Mouse (Mus musculus): ENCODE results near the gene Gm28053.
"Not testable (repeated sequence)": the region's sequence is repeated elsewhere in the genome, so short reads cannot be mapped to it uniquely, and the experiment has no call there.

Gm28053 gene

DNA sequence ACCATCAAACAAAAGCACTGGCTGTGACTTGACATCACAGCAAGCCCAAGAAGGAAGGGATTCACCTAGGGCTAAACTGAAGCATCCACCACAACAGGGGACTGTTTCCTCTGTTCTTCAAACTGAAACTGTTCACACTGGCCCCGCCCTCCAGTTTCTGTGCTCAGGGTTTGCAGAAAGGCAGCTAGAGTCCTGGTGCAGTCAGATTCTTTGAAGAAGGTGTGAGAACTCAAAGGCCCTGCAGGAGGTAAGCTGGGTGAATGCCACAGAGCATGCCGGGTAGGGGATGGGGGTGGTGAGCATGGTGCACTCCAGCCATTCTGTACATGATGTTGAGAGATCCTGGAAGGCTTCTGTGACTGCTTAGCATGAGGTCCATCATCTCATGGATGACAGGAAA lies at the start of gene Gm28053, which contains the start of gene Gimap7:
Gene Gm28053 (plus strand): TSS at position 153 of the 400 bp plus-strand sequence.
Gene Gimap7 (plus strand): TSS at position 167 of the 400 bp plus-strand sequence.
- DNase-seq (ENCODE audit: low spot score in 2 of 2): no peak

DNA sequence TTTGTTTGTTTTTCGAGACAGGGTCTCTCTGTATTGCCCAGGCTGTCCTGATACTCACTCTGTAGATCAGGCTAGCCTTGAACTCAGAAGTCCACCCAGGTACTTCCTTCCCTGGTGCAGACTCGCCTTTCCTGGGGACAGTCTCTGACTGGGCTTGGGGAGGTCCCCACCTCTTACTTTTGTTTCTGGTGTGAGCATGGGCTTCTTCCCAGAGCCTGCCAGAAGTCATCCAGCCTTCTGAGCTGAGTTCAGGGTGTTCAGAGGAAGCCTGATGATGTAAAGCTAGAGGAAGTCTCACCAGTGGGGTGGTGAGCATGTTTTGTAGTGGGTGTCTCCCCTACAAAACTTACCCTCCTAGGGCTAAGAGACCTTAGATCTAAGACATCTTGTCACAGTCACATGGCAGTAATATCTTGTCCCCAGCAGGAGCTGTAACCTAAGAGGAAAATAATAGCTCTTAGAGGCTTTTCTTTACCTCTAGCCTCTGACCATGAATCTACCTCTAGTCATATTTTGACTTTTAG lies 48.9 kb upstream of the Gm28053 start:
- DNase-seq (ENCODE audit: low spot score in 2 of 2): no peak

DNA sequence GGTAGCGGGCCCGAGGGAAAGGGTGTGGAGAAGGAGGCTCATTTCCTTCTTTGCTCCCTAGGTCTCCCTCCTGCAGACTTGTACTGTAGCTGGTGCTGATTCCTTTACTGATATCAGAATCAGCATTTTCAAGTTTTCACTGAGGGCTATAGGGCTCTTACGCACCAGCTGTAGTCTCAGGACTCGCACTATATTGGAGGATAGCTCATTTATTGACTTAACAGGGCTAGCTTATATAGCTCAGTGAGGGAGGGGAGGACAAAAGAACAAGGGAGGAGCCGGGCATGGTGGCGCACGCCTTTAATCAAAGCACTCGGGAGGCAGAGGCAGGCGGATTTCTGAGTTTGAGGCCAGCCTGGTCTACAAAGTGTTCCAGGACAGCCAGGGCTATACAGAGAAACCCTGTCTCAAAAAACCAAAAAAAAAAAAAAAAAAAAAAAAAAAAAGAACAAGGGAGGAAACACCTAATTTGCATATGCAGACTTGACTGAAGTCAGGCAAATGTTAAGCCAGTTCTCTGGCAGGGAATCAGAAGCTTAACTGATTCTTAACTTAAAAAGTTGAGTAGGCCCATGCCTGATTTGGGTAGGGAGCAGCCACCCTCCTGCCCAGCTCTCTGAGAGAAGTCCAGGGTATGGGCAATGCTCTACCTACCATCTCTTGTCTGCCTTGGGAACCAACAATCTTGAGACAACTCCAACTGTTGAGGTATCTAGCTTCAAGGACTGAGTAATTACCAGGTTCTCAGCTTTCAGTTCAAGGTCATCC lies 43.9 kb upstream of the Gm28053 start:
- no peak for DNase-seq (ENCODE audit: low spot score in 2 of 2)

DNA sequence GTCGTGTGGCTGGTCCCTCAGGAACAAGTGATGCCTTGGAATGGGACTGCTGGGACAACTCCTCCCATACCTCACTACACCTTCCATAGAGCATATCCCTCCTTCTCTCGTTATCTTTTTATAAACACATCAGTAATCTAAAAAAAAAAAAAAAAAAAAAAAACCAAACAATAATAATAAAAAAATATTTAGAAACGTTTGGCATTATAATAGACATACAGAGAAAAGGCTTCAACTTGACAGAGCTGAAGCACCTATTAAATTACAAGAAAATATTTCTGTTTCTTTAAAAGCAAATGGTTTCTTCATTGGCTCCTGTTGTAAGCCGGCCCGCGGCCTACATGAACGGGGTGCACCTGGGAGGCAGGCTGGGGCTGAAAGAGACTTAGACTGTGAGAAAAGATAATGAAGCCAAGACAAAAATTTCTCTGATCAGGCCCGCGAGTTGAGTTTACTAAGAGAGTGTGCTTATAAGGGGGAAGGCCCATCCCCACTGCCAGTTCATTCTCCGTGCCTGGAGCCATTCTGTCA lies 42.9 kb upstream of the Gm28053 start:
- peak in 1 of 2 experiments; percentile 13 for DNase-seq (ENCODE audit: low spot score in 2 of 2)

DNA sequence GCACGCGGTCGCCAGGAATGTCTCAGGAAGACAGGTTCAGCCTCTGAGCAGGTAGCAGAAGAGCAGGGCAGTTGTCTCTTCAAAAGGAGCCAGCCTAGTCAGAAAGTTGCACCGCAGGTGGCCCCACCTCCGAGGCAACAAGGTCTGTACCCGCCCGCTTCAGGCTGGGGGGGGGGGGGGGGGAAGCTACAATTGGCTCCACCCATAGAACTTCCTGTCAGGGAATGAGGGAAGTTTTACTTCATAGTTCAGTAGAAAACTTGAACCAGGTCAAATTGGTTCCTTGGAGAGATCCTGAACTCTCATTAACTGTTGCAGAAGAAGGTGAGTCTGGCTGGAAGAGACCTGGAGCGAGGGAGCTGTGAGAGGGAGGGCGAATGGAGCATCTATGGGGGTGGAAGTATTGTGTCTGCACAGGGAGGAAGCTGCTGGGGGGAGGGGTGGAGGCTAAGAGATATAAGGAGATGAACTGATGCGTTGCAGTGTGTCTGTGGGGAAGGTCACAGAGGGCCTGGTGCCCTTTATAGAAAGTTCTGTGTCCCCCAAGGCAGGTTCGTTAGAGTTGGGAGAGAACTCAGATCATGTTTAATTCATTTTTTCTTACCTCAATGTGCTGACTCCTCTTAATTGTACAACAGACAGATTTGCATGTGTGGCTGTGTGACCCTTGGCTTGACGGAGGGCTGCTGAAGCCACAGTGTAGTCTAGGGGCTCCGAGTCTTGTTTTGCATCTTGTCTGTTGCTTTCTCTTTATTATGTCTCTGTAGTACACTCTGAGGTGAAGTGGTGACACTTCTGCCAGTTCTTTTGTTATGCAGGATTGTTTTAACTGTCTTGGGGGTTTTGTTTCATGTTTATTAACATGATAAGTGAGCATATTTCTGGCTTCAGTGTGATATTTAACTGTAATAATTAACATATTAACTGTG lies 42.2 kb upstream of the Gm28053 start, which contains the start of gene Gimap9:
Gene Gimap9 (plus strand): TSS at position 199 of the 929 bp plus-strand sequence.
- peak in 1 of 2 experiments; percentile 11 for DNase-seq (ENCODE audit: low spot score in 2 of 2)

DNA sequence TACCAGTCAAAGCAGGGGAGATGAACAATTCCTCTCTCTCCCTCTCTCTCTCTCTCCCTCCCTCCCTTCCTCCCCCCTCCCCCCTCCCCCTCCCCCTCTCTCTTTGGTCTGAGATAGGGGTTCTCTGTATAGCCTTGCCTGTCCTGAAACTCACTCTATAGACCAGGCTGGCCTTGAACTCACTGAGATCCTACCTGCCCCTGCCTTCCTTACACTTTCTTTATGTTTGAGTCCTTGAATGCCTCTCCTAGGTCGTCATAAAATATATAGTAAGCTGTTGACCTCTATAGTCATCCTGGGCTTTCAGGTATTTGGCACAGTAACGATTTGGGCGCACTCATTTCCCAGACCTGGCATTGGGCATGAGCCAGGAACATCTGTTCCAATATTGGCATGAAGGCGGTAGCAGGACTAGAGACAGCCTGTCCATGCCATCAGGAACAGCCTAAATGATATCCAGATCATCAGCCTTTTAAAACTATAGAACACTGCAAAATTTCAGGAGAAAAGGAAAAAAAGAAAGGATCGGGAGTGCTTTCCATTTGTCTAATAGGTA lies 41.5 kb upstream of the Gm28053 start:
- DNase-seq (ENCODE audit: low spot score in 2 of 2): no peak

DNA sequence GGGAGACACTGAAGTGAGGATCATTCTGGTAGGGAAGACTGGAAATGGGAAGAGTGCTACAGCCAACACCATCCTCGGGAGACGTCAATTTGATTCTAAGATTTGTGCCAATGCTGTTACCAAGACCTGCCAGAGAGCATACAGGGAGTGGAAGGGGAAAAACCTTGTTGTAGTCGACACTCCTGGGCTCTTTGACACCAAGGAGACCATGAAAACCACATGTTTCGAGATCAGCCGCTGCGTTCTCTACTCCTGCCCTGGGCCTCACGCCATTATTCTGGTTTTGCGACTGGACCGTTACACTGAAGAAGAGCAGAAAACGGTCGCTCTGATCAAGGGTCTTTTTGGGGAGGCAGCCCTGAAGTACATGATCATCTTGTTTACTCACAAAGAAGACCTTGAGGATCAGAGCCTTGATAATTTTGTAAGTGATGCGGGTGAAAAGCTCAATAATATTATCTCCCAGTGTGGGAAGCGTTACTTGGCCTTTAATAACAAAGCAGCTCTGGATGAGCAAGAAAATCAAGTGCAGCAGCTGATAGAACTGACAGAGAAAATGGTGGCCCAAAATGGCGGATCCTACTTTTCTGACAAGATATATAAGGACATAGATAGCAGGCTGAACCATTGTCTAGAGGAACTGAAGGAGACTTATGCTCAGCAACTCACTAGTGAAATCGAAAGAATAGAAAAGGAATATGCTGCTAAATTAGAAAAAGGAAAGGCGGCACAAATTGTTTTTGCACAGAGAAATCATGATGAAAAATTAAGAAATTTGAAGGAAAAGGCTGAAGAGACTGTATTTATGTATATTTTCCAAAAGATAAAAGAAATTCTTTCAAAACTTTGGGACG lies 40.7 kb upstream of the Gm28053 start:
- no peak for DNase-seq (ENCODE audit: low spot score in 2 of 2)

DNA sequence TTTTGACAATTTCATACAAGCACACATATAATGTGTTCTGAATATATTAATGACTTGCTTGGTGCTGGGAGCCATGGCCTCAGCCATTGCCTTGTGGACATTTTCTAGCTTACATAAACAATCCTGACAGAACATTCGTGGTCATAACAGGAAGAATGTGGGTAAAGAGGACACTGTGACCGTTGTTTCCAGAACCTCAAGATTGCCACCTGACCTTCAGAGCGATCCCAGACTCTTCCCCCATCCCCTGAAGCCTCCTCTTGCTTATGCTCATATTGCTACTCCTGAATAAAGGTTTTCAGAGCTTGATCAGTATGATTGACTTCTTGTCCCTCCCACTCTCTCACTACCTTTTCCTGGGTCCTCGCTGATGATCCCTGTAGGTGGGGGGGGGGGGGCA lies 40.0 kb upstream of the Gm28053 start:
- no peak for DNase-seq (ENCODE audit: low spot score in 2 of 2)

DNA sequence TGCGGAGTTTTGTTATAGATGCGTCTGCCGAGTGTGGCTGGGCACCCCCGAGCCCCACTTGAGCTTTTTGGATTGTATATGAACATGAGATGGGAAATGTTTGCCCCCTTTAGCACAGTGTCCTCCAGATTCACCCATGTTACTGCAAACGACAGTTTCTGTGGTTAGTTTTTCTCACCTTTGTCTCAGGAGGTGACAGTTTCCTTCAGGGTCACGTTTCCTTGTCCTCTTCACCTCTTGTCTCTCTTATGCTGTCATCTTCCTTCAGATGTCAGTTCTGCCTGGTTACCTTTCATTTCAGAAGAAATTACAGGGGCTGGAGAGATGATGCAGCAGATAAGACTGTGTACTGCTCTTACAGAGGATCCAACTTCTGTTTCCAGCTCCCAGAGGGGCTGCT lies 38.7 kb upstream of the Gm28053 start:
- no peak for DNase-seq (ENCODE audit: low spot score in 2 of 2)

DNA sequence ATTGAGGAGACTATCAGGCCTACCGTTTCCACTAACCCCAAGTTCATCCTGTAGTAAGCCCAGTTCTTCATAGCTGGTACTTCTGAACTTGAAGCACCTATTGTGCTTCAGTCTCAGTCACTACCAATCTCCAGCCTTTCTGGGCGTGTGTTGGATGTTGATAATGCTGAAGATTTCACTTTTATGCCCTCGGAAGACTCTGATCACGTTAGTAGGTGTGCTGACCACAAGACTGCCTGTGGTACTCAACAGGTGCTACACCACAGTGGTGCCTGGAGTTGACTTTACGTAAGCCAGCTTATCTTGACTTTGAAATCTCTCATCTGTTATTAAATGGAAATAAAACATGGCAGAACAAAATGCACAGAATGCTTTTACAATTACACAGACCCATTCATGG lies 38.0 kb upstream of the Gm28053 start:
- DNase-seq (ENCODE audit: low spot score in 2 of 2): no peak

DNA sequence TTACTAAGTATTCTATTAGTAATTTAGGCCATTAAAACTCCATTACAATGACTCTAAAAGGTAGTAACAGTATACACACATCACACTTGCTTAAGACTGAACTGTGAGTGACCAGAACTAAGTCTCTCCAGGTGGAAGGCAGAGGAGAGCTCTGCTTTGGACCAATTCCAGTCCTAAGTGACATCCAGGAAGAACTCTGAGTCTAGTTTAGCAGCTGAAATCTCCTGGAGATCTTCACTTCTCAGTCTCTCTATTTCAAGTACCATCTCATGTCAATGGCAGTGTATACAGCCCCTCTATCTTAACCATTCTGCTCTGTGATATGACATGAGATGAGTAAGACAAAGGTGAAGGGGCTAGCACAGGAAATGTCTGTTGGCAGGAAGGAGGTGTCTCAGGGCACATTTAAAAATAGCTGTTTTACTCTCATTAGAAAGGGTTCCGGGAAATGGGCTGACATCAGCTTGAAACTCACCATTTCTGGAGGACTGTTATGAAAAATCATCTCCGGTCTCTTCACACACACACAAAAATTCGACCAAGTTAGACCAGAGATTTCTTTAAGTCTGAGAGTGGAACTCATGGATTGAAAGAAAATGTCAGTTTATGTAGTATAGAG lies 36.8 kb upstream of the Gm28053 start:
- DNase-seq (ENCODE audit: low spot score in 2 of 2): no peak

DNA sequence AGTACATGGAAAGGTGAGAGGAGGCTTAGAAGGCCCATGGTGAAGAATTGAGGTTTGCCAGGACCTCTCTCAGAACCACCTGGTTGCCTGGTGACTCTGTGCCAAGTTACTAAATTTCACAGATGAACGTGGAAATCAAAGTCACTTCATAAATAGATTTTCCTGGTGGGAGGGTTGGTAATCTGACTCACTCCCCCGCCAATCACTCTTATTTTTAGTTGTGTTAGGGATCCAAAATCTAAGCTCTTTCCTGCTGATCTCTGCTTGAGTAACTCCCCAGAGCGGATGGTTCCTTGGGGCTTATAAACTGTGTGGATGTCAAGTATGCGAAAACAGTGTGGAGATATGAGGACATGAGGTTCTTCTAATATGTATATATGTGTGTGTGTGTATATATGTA lies 36.1 kb upstream of the Gm28053 start:
- DNase-seq (ENCODE audit: low spot score in 2 of 2): no peak

DNA sequence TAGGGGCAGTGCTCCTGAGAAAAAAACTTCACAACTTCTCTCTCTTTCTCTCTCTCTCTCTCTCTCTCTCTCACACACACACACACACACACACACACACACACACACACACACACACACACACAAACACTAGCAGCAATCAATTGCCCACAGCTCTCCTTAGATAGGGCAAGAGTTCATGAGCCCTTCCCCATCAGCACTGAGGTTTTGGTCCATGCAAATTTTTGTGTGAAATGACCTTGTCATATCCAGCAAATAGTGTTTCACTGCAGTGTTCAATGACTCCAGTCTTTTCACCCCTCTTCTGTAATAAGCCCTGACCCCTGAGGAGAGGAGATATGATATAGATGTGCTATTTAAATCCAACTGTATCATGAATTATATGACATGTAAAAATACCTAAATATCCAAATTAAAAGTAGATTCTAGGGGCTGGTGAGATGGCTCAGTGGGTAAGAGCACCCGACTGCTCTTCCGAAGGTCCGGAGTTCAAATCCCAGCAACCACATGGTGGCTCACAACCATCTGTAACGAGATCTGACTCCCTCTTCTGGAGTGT lies 35.1 kb upstream of the Gm28053 start:
- not testable (repeated sequence) for DNase-seq (ENCODE audit: low spot score in 2 of 2)

DNA sequence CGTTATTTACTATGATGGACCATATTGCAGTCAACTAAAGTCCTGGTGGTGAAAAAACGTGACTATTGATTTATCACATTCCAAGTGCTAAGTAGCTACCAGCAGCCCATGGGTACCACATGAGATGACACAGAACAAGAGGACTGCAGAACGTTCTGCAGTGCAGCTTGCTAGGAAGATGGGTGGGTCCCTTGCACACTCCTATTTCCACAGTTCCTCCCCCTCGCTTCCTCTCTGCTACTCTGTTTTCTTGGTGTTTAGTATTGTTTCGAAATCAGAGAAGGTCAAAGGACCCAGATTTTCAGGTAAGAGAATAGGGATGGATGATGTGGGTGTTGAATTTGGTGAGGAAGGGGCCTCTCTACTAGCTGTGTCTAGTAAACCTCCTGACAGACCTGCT lies 34.1 kb upstream of the Gm28053 start, which contains the start of gene Gimap4:
Gene Gimap4 (plus strand): TSS at position 231 of the 400 bp plus-strand sequence.
- no peak for DNase-seq (ENCODE audit: low spot score in 2 of 2)

DNA sequence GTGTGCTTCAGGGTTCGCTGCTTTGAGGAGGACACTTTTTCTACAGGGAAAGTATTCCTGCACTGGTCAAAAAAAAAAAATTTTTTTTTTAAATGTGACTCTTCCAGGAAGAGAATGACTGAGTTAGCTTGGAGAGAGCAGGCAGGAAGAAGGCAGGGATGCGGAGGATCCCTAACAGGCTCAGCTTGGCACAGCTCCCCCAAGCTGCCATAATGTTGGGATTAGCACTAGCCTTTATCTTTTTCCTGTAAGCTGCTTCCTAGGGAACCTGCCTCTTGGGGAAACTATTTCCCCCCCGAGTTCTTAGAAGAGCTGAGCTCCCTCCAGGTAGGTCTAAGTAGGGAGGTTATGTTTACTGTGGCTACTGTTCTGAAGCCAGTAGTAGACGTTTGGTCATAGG lies 33.6 kb upstream of the Gm28053 start:
- no peak for DNase-seq (ENCODE audit: low spot score in 2 of 2)

DNA sequence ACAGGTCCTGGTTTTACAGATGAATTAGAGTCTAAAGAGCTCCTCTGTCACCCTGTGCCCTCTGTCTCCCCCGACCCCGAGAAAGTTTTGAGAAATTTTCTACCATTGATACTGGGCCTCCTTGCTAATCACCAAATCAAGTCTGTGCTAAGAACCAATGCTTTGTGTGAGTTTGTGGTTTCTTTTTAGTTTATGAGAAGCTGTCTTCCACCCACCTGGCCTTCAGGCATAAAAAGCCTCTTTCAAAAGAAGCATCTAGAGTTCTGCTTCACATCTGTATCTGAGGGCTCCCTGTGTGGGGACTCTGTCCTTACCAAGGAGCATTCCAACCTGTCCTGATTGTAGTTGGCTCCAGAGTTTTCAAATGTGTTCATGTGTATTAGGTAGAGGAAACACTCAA lies 33.2 kb upstream of the Gm28053 start:
- no peak for DNase-seq (ENCODE audit: low spot score in 2 of 2)

DNA sequence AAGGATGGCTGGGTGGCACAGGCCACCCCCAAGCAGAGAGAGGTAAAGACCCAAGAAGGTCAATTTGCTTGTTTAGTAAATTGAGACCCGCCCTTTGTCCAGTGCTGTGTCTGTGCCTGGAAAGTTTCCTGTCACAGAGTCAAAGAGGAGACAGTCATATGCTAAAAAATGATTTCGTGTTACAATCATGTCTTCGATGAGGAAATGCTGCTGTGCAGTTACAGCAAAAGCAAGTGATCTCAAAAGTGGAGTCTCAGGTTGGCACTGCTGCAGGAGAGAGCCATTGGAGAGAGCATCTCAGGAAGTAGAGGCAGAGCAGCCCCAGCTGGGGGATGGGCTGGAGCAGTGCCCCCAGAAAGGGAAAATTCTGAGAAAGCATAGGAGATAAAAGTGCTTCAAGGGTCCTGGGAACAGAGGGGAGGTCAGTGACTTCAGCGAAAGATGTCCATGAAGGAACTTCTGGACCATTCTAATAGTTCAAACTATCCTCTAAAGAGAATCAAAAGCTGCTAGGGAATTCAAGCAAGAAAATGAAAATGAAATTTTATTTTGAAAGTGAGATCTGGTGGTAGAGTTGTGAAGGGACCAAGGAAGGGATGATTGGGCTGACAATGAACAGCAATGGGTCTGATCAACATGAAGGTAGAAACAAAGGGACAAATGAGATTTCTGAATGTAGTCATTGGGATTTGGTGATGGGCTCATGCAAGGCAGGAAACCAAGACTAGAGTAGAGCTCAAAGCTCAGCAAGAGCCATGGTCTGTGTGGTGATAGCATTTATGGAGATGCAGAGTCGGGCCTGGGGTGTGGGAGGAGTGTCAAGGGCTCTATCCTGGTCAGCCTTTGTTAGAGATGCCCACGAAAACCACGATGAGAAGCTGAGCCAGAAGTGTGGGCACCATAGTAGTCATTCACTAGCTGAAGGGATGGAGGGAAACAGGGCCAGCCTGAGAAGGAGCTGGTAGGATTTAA lies 32.4 kb upstream of the Gm28053 start:
- no peak for DNase-seq (ENCODE audit: low spot score in 2 of 2)

DNA sequence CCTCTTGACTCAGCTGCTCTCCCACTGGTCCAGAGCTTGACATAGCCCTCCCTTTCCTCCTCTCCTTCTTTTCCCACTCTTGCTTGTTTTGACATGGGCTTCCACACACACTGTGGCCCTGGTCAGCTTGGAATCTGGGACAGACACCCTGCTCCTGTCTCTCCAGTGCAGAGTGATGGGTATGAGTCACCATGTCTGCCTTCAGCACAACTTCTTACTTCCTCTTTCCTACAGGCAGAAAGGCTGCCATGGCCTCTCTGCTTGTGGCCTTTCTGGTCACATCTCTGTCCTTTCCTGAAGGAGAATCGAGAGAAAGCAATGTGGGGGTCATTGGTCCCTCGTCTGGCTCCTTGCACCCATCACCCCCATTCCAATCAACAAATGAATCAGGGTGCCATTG lies 31.3 kb upstream of the Gm28053 start:
- DNase-seq (ENCODE audit: low spot score in 2 of 2): no peak

DNA sequence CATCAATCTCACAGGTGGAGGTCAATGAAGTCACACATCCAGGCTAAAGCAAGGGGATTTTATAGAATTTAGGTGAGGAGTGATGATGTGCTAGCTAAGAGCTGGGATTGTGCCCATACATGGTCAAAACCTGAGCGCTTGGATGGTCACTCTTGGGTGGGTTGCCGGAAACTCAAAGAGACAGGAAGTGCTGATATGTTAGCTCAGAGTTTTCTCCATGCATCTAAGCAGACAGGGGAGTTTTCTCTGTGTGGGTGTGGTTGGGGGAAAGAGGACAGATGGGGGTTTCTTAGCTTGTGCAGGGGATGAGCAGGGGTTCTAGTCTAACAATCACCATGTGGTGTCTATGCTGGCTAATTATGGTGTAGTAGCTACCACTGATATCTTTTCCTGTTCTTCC lies 29.1 kb upstream of the Gm28053 start:
- DNase-seq (ENCODE audit: low spot score in 2 of 2): no peak
